Mouse (Mus musculus): ENCODE data around the gene Pcnx2.

DNA sequence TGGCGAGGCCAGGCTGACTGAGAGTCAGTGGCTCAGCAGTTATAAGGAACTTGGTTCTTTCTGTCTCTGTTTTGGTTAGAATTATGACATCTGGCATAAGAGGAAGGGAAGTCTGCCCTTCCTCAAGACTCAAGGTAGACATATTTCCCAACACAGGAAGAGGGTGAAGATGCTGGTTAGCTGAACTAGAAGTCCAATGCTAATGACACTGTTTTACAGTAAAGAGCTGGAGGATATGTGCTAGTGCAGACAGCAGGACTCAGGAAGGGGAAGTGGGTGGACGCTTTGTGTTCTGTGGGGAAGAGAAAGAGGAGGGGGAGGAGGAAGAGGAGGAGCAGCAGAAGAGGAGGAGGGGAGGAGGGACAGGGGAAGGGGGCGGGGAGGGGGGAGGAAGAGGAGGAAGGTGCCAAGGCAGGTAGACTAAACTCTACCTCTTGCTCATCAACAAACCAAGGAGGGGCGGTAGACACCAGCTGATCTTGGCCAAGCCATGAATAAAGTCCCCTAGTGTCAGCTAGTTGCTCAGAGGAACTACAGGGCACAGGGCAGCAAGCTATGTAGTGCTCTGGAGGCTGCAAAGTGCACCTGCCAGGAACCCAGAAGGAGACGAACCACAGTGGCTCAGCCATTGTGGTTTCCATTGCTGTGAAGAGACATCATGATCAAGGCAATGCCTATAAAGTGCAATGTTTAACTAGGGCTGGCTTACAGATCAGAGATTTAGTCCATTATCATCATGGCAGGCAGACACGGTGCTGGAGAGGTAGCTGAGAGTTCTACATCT, 172.9 kb downstream of the Pcnx2 start:
- no peak for TF ChIP-seq CTCF (IDR thresholded peaks at IDR 0.05; ENCODE audit: extremely low read depth, insufficient read length, insufficient replicate concordance, low read depth, low read length)
- TF ChIP-seq POLR2A (IDR thresholded peaks at IDR 0.05; ENCODE audit: low read depth, low read length): no peak
